Mouse (Mus musculus): ENCODE measurements around the gene 2310022A10Rik. TPM values are rescaled to one million over a fixed set of nuclear protein-coding genes. Genes with fewer than 3 reads are reported as not detected.

2310022A10Rik gene
- polyA plus RNA-seq, 1 experiment: 32.1 TPM

DNA sequence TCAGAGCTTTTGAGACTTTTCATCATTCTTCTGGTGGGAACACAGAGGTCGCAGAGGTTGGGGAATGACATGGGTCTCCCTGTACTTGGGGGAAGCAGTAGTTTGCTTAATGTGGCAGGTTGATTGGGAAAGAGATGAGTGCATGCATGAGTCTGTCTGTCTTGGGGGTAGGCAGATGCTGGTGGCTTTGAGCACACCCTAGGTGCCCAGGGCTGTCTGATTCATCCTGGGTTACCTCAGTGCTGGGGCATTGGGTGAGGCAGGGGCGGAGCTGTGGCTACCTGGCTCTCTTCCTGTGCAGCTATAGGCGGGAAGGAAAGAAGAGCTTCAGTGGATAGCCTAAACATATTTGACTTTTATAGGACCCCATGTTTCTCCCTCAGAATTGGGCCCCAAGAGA is 55.1 kb downstream of the 2310022A10Rik start:
- Histone ChIP-seq H3K9me3 (no peaks in the 10 kb centered on the region), H3K27me3 (replicated peaks) (no peaks in the 10 kb centered on the region), H3K36me3 (replicated peaks; ENCODE audit: low read length) (peaks cover 91% of the 10 kb centered on the region), H3K4me1 (peaks cover 100% of the 10 kb centered on the region), H3K4me3 (replicated peaks) (peak overlapping the region; percentile 50)
- TF ChIP-seq GATA1 (IDR thresholded peaks at IDR 0.05; ENCODE audit: borderline replicate concordance, low read length) (no peak), FLI1 (IDR thresholded peaks at IDR 0.05; ENCODE audit: low read length) (no peak)

DNA sequence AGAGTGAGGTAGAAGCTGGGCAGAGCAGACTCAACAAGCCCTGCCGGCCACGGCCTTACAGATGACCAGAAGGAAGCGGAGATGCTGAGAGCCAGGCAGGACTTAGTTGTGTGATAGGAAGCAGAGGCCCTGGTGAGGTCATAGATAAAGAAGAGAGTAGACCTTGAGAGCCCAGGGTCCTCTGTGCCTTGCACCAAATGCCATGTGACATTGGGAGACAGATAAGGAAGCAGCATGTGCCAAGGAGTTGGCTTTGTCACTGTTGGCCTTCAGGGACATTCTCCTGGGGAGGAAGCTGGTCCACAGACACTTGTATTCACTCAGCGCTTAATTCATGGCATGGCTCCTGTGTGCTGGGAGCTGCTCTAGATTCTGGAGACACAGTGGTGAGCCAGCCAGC is 56.3 kb downstream of the 2310022A10Rik start:
- Histone ChIP-seq H3K4me1 (peaks cover 100% of the 10 kb centered on the region), H3K27me3 (replicated peaks) (no peaks in the 10 kb centered on the region), H3K4me3 (replicated peaks) (peak overlapping the region; percentile 79), H3K9me3 (no peaks in the 10 kb centered on the region), H3K36me3 (replicated peaks; ENCODE audit: low read length) (peaks cover 89% of the 10 kb centered on the region)
- TF ChIP-seq GATA1 (IDR thresholded peaks at IDR 0.05; ENCODE audit: borderline replicate concordance, low read length) (peak; percentile 24; the same call in 1 of the 3 replicates), FLI1 (IDR thresholded peaks at IDR 0.05; ENCODE audit: low read length) (no peak)

DNA sequence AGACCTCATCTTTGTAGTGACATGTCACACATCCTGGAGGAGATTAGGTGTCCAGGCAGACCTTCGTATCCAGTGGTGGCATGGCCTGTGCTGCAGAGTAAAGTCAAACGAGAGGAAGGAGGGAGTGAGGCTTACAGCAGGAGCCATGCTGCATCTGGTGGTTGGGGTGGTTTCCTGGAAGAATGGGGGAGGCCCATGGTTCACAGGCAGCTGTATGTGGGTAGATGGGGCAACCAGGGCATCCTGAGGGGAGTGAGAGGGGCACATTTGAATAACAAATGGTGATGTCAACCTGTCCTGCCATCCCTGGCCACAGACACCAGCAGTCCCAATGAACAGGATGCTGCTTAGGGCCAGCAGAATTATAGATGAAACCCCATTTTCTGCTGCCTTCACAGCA is 56.7 kb downstream of the 2310022A10Rik start:
- peaks cover 89% of the 10 kb centered on the region for H3K36me3 ChIP-seq (replicated peaks; ENCODE audit: low read length)

DNA sequence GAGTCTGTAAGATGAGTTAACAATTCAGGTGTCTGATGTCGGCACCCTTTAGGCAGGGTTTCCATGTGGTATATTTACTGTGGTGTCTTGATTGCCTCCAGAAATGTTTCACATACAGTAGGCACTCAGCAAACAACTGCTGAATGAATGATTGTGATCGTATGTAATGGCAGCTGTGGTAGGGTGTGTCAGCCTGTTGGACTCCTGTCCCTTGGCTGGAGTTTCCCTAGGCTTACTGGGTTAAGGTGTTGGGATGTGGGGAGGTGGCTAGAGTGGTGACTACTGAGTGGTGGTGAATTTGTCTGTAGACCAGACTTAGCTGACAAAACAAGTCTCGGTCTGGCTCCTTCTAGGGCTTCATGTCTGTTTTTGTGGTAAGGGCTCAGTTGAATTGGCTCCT is 57.3 kb downstream of the 2310022A10Rik start:
- H3K27me3 ChIP-seq (replicated peaks): no peaks in the 10 kb centered on the region
- peak overlapping the region; percentile 79 for H3K4me3 ChIP-seq (replicated peaks)
- peaks cover 97% of the 10 kb centered on the region for H3K4me1 ChIP-seq
- H3K36me3 ChIP-seq (replicated peaks; ENCODE audit: low read length): peaks cover 87% of the 10 kb centered on the region
- no peaks in the 10 kb centered on the region for H3K9me3 ChIP-seq
- TF ChIP-seq FLI1 (IDR thresholded peaks at IDR 0.05; ENCODE audit: low read length) (no peak), GATA1 (IDR thresholded peaks at IDR 0.05; ENCODE audit: borderline replicate concordance, low read length) (no peak)

More for the DNA sequence above, 56.7 kb downstream of the 2310022A10Rik start:
- Histone ChIP-seq H3K4me1 (peaks cover 100% of the 10 kb centered on the region), H3K4me3 (replicated peaks) (peak overlapping the region; percentile 79), H3K9me3 (no peaks in the 10 kb centered on the region), H3K27me3 (replicated peaks) (no peaks in the 10 kb centered on the region)
- TF ChIP-seq FLI1 (IDR thresholded peaks at IDR 0.05; ENCODE audit: low read length): peak; percentile 30; the same call in 1 of the 2 replicates
- TF ChIP-seq GATA1 (IDR thresholded peaks at IDR 0.05; ENCODE audit: borderline replicate concordance, low read length): no peak

GRCm38 (mm10) chr7:27610871-27611270 is 57.8 kb downstream of the 2310022A10Rik start:
- no peak for TF ChIP-seq GATA1 (IDR thresholded peaks at IDR 0.05; ENCODE audit: borderline replicate concordance, low read length)
- no peak for TF ChIP-seq FLI1 (IDR thresholded peaks at IDR 0.05; ENCODE audit: low read length)
- Histone ChIP-seq H3K9me3 (no peaks in the 10 kb centered on the region), H3K4me3 (replicated peaks) (peak overlapping the region; percentile 33), H3K27me3 (replicated peaks) (no peaks in the 10 kb centered on the region), H3K36me3 (replicated peaks; ENCODE audit: low read length) (peaks cover 86% of the 10 kb centered on the region), H3K4me1 (peaks cover 96% of the 10 kb centered on the region)

- TF ChIP-seq GATA1 (IDR thresholded peaks at IDR 0.05; ENCODE audit: borderline replicate concordance, low read length): no peak
- TF ChIP-seq FLI1 (IDR thresholded peaks at IDR 0.05; ENCODE audit: low read length): no peak
- H3K9me3 ChIP-seq: no peaks in the 10 kb centered on the region
- H3K4me1 ChIP-seq: peaks cover 95% of the 10 kb centered on the region
- H3K36me3 ChIP-seq (replicated peaks; ENCODE audit: low read length): peaks cover 86% of the 10 kb centered on the region
- H3K27me3 ChIP-seq (replicated peaks): no peaks in the 10 kb centered on the region
- H3K4me3 ChIP-seq (replicated peaks): peak overlapping the region; percentile 76
Observed at GRCm38 (mm10) chr7:27612940-27613339, 59.9 kb downstream of the 2310022A10Rik start.

GRCm38 (mm10) chr7:27613751-27614499 is 60.9 kb downstream of the 2310022A10Rik start:
- Histone ChIP-seq H3K4me3 (replicated peaks) (no peak overlapping the region), H3K4me1 (peaks cover 95% of the 10 kb centered on the region), H3K9me3 (no peaks in the 10 kb centered on the region), H3K36me3 (replicated peaks; ENCODE audit: low read length) (peaks cover 86% of the 10 kb centered on the region), H3K27me3 (replicated peaks) (no peaks in the 10 kb centered on the region)
- TF ChIP-seq GATA1 (IDR thresholded peaks at IDR 0.05; ENCODE audit: borderline replicate concordance, low read length): no peak
- TF ChIP-seq FLI1 (IDR thresholded peaks at IDR 0.05; ENCODE audit: low read length): no peak

DNA sequence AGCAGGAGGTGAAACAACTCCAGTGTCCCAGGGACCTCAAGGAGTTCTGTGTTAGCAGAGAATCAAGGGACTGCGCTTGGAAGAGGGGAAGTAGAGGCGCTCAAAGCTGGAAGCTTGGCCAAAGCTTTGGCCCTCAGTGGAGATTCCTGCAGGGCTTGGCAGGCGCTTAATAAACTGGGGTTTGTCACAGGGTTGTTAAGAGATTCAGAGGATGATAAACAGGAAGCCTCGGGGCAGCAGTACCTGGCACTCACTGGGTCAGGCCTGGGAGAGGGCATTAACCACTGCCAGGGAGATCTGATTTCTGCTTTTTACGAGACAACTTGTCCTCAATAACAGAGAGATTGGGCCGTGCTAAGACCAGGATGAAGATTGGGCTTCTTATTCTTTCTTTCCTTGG is 68.0 kb downstream of the 2310022A10Rik start:
- Histone ChIP-seq H3K4me3 (replicated peaks) (no peak overlapping the region), H3K4me1 (peaks cover 52% of the 10 kb centered on the region), H3K9me3 (no peaks in the 10 kb centered on the region), H3K27me3 (replicated peaks) (no peaks in the 10 kb centered on the region), H3K36me3 (replicated peaks; ENCODE audit: low read length) (peaks cover 100% of the 10 kb centered on the region)
- TF ChIP-seq GATA1 (IDR thresholded peaks at IDR 0.05; ENCODE audit: borderline replicate concordance, low read length) (no peak), FLI1 (IDR thresholded peaks at IDR 0.05; ENCODE audit: low read length) (no peak)

DNA sequence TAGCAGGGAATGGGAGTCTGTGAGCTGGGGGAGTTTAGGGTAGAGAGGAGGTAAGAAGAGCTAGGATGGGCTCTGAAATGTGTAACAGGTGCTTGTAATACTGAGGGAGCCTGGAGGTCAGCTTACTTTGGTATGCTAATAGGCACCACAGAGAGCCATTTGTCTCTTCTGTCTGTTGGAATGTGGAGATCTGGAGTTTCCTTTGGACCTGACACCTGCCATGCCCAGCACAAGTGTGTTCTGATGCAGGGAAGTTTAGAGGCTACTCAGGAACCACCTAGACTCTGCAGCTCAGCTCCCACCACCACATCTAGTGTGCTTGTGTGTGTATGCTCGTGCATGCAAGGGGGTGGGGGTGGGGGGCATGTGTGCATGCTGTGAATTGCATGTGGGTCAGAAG is 69.2 kb downstream of the 2310022A10Rik start:
- TF ChIP-seq FLI1 (IDR thresholded peaks at IDR 0.05; ENCODE audit: low read length) (no peak), GATA1 (IDR thresholded peaks at IDR 0.05; ENCODE audit: borderline replicate concordance, low read length) (no peak)
- Histone ChIP-seq H3K9me3 (no peaks in the 10 kb centered on the region), H3K36me3 (replicated peaks; ENCODE audit: low read length) (peaks cover 100% of the 10 kb centered on the region), H3K4me1 (peaks cover 40% of the 10 kb centered on the region), H3K27me3 (replicated peaks) (no peaks in the 10 kb centered on the region), H3K4me3 (replicated peaks) (no peak overlapping the region)

GRCm38 (mm10) chr7:27624967-27625366 is 71.9 kb downstream of the 2310022A10Rik start:
- H3K9me3 ChIP-seq: no peaks in the 10 kb centered on the region
- H3K4me3 ChIP-seq (replicated peaks): no peak overlapping the region
- no peaks in the 10 kb centered on the region for H3K27me3 ChIP-seq (replicated peaks)
- H3K4me1 ChIP-seq: peaks cover 14% of the 10 kb centered on the region
- TF ChIP-seq FLI1 (IDR thresholded peaks at IDR 0.05; ENCODE audit: low read length) (no peak), GATA1 (IDR thresholded peaks at IDR 0.05; ENCODE audit: borderline replicate concordance, low read length) (no peak)
- H3K36me3 ChIP-seq (replicated peaks; ENCODE audit: low read length): peaks cover 100% of the 10 kb centered on the region
